ENCODE assay signal across 19 mouse cellular contexts in genomic region chr12:85988121-85988520, GRCm38 (mm10).
A peak's percentile ranks its signal among the peaks of the same experiment; 100 is the strongest.
DNase-seq lines count a peak whose midpoint lies in the region; ATAC-seq lines count a peak whose summit lies in the region.
"Had no signal": no experiment of that assay in that cellular context is flagged by ENCODE, and none has a peak within 500 bp of the region (broad histone marks: within the 10 kb centered on the region; RNA-seq: fewer than 3 reads in every experiment).

No protein-coding gene starts in this region.

- H3K27ac ChIP-seq in neural tube, embryonic 13.5 days (replicated peaks): 0 out of 2 replicates have a peak overlapping the region, but pooled peaks have one; percentile 18
- H3K27ac ChIP-seq: embryonic facial prominence, embryonic 12.5 days; heart, adult 2 months; heart, embryonic 15.5 days; hindbrain, postnatal 0 days had no signal

- no peak overlapping the region for H3K9ac ChIP-seq in neural tube, embryonic 13.5 days
- H3K9ac ChIP-seq: embryonic facial prominence, embryonic 12.5 days; forebrain, embryonic 15.5 days; heart, embryonic 15.5 days; hindbrain, embryonic 13.5 days had no signal

- H3K4me1 ChIP-seq in neural tube, embryonic 13.5 days (replicated peaks): peaks cover 30% of the 10 kb centered on the region

- H3K4me2 ChIP-seq in neural tube, embryonic 13.5 days: no peak overlapping the region
- H3K4me2 ChIP-seq: embryonic facial prominence, embryonic 12.5 days; heart, embryonic 15.5 days had no signal

- H3K9me3 ChIP-seq in neural tube, embryonic 13.5 days: no peaks in the 10 kb centered on the region
- H3K9me3 ChIP-seq: embryonic facial prominence, embryonic 12.5 days; forebrain, embryonic 15.5 days; heart, embryonic 15.5 days; hindbrain, embryonic 13.5 days had no signal

- no peaks in the 10 kb centered on the region for H3K36me3 ChIP-seq in neural tube, embryonic 13.5 days
- H3K36me3 ChIP-seq: embryonic facial prominence, embryonic 12.5 days; forebrain, embryonic 15.5 days; heart, embryonic 15.5 days; hindbrain, embryonic 13.5 days had no signal

- no peak for ATAC-seq in neural tube, embryonic 13.5 days (ENCODE audit: low read depth)

- intact Hi-C loops in heart, postnatal 25 days (cut with DNase I): no loop called here

- H3K27me3 ChIP-seq in neural tube, embryonic 13.5 days: no peaks in the 10 kb centered on the region
- H3K27me3 ChIP-seq: embryonic facial prominence, embryonic 12.5 days; forebrain, embryonic 15.5 days; heart, embryonic 15.5 days; hindbrain, embryonic 13.5 days had no signal

- DNase-seq in heart, adult 18-20 months: peak; percentile 44 to 49
- no peak for DNase-seq in heart, postnatal 25 days (ENCODE audit: low spot score)
- DNase-seq in kidney, postnatal 10 days: peak; percentile 24
- DNase-seq in kidney, postnatal 4 days: no peak
- DNase-seq in neural tube, embryonic 10.5 days (ENCODE audit: extremely low spot score, low spot score): no peak
- DNase-seq in ovary, postnatal 14 days (ENCODE audit: low spot score): no peak
- DNase-seq: adrenal gland, adult 8-10 months; adrenal gland, postnatal 36 days; cerebellum, adult 11-12 months; cerebellum, adult 9-10 months; gastrocnemius, postnatal 36 days; heart, adult 2 months; kidney, adult 11 months had no signal

- no peak overlapping the region for H3K4me3 ChIP-seq in neural tube, embryonic 13.5 days
- H3K4me3 ChIP-seq: embryonic facial prominence, embryonic 12.5 days; forebrain, embryonic 15.5 days; heart, adult 2 months; heart, embryonic 15.5 days; hindbrain, embryonic 13.5 days had no signal

- WGBS in neural tube, embryonic 13.5 days: 94% methylated on average over 4 of the region's 4 CpGs

Comparison
In these comparisons a context has a peak if more than half of its experiments do, and no peak if none do; other contexts are left out.
1. DNase-seq: peak in heart, adult 18-20 months (2 of 2) and kidney, postnatal 10 days (single experiment); none in heart, postnatal 25 days (single experiment), kidney, postnatal 4 days (0 of 2), neural tube, embryonic 10.5 days (single experiment) and ovary, postnatal 14 days (single experiment).